Mouse (Mus musculus): ENCODE data around the gene Pak1. TPM values are rescaled to one million over a fixed set of nuclear protein-coding genes. Genes with fewer than 3 reads are reported as not detected.

Pak1 gene
- polyA plus RNA-seq, 1 experiment from 2014 or later = 36.2 TPM

DNA sequence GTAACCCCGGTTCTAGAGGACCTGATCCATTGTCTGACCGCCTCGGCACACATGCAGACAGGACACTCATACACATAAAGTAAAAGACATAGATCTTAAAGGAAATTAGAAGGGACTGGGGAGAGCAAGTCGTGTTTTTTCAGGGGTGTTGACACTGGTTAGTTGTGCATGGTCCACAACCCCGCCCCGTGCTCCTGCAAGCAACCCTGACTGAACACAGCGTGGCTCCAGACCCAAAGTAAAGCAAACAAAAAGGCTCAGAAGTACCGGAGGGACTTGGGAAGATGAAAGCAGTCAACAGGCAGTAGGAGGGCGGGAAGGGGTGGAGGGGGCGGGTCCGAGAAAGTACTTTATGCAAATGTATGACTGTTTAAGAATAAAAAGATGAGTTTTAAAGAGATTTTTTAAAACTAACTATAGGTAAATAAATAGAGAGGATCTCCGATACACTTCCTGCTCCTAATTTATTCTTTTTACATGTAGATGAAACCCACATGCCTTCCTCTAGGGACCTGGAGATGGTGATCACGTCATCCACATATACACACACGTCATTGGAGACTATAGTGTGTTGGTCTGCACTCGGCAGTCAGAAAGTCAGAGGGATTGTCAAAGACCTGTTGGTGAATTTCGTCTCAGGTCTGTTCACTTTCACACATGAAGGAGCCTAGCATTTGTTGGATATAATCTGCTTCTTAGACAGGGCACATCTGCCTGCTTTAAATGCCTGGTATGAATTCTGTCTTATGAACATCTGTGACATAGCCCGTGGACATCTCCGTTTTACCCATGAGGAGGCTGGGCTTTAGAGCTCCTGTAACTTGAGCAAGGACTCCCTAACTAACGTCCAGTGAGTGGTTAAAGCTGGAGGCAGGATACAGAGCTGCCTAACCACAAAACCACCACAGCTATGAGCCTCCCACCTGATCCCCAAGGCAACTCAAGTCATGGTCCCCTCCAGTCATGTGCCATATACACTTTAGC lies 38.8 kb upstream of the Pak1 start:
- Histone ChIP-seq H3K4me2 (replicated peaks; ENCODE audit: low read depth, low read length) (peak overlapping the region; percentile 11), H3K9ac (replicated peaks; ENCODE audit: low read depth, low read length) (no peak overlapping the region), H3K9me3 (ENCODE audit: control insufficient read depth, low read depth, low read length) (no peaks in the 10 kb centered on the region), H3K27me3 (ENCODE audit: control insufficient read depth, insufficient read depth, low read length) (no peaks in the 10 kb centered on the region), H3K4me1 (ENCODE audit: control insufficient read depth, insufficient read depth, low read length) (no peaks in the 10 kb centered on the region), H3K27ac (ENCODE audit: low read length) (no peak overlapping the region; the same call in 1 of the 2 replicates), H3K36me3 (ENCODE audit: control insufficient read depth, insufficient read depth, low read length) (no peaks in the 10 kb centered on the region), H3K4me3 (ENCODE audit: low read depth, low read length) (no peak overlapping the region)
- peak; percentile 38 for ATAC-seq (ENCODE audit: insufficient number of reproducible peaks, insufficient read depth, low FRiP score, low read depth)
- 37% methylated on average over 19 of the region's 19 CpGs for WGBS

DNA sequence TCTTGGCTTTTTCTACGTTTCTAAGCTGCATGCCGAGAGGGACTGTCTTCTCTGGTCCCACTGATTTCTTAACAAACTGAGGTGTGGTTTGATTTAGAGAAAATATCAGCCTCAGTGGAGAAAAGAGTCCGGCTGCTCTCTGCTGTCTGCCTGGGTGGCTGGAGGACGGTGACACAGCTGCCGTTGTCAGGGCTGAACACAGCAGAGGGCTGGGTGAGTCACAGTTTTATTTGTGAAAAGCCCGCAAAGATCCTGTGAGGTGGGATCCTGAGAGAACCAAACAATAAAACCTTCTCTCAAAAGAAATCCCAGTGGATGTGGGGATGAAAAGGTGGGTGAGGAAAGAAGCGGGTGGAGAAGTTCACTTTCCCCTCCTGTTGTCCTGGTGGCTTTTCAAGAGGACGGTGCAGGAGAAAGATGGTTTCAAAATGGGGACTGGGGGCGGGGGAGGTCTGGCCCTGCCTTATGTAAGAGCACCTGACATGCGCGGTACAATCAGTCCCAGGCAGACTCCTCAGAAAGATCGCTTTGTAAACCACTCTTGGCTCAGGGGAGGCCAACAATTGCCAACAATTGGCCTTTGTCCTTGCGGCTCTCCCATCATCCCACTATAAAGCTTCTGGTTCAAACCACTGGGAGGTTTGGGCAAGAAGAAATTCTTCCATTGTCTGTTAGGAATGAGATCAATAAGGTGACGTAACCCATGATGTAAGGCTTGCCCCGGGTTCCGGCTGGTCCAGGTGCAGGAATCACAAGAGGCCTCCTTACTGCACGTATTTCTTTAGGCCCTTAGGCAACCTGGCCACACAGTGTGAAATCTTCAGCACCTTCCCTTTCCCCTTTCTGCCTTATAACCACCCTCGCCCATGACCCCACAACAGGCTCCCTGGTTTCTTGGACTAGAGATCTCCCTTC lies 31.1 kb upstream of the Pak1 start:
- H3K4me2 ChIP-seq (replicated peaks; ENCODE audit: low read depth, low read length) = 0 out of 2 replicates have a peak overlapping the region, but pooled peaks have one; percentile 14
- no peaks in the 10 kb centered on the region for H3K4me1 ChIP-seq (ENCODE audit: control insufficient read depth, insufficient read depth, low read length)
- no peak overlapping the region for H3K27ac ChIP-seq (ENCODE audit: low read length)
- no peak overlapping the region for H3K4me3 ChIP-seq (ENCODE audit: low read depth, low read length)
- H3K9me3 ChIP-seq (ENCODE audit: control insufficient read depth, low read depth, low read length) = no peaks in the 10 kb centered on the region
- 58% methylated on average over 18 of the region's 18 CpGs for WGBS
- 0 out of 2 replicates have a peak, but pooled peaks have one; percentile 23 for ATAC-seq (ENCODE audit: insufficient number of reproducible peaks, insufficient read depth, low FRiP score, low read depth)
- no peaks in the 10 kb centered on the region for H3K36me3 ChIP-seq (ENCODE audit: control insufficient read depth, insufficient read depth, low read length)
- H3K27me3 ChIP-seq (ENCODE audit: control insufficient read depth, insufficient read depth, low read length) = no peaks in the 10 kb centered on the region
- no peak overlapping the region for H3K9ac ChIP-seq (replicated peaks; ENCODE audit: low read depth, low read length)

DNA sequence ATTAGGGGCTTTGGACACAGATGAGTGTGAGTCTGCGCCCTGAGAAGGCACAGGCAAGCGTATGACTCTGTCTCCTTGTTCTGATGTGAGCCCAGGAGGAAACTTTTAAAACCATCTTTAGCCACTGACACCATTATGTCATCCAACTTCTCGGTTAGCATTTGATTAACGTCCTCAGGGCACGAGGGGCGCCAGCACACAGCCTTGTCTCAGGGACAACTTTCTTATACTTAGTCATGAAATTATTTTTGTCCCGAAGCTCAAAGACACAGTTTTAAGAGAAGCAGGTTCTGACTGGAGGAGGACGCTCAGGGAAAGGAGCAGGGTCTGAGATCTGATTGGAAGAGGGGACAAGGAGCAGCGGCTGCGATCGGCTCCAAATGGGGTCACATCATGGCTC lies 23.8 kb upstream of the Pak1 start:
- H3K9me3 ChIP-seq (ENCODE audit: control insufficient read depth, low read depth, low read length) = no peaks in the 10 kb centered on the region
- no peak overlapping the region for H3K4me2 ChIP-seq (replicated peaks; ENCODE audit: low read depth, low read length)
- H3K4me3 ChIP-seq (ENCODE audit: low read depth, low read length) = no peak overlapping the region
- H3K27ac ChIP-seq (ENCODE audit: low read length) = no peak overlapping the region
- H3K27me3 ChIP-seq (ENCODE audit: control insufficient read depth, insufficient read depth, low read length) = no peaks in the 10 kb centered on the region
- no peaks in the 10 kb centered on the region for H3K4me1 ChIP-seq (ENCODE audit: control insufficient read depth, insufficient read depth, low read length)
- ATAC-seq (ENCODE audit: insufficient number of reproducible peaks, insufficient read depth, low FRiP score, low read depth) = no peak
- H3K9ac ChIP-seq (replicated peaks; ENCODE audit: low read depth, low read length) = no peak overlapping the region
- WGBS = 77% methylated on average over 11 of the region's 11 CpGs
- H3K36me3 ChIP-seq (ENCODE audit: control insufficient read depth, insufficient read depth, low read length) = no peaks in the 10 kb centered on the region

DNA sequence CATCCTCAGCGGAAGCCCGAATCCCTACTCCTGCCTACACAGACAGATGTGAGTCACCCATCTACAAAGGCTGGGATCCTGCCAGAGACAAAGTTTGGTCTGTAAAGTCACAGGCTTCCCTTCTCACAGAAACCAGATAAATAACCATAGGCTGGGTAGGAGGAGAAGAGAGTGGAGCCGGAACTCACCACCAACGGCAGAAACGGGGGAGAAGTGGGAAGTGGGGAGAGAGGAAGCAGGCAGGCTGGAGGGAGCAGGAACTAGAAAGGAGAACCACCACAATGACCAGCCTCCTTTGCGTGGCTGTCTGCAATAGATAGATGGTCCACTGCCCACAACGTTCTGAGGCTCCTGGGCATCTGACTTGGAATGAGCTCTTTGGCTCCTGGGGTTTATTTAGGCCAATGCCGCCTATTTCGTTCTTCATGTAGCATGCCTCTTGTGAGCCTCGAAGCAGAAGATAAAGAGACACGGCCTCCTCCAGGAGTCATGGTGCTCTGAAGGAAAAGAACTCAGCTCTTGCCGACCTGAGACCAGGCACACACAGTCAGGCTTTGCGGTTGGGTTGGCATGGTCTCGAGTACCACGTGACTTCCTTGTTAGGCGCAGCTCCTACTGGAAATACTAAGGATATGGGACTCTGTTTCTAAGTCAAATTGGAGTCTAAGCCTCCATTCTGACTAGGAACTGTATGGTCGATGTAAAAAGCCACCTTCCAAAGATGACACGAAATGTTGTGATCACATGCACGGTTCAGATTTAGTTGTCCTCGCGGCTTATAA lies 23.0 kb upstream of the Pak1 start:
- Histone ChIP-seq H3K27me3 (ENCODE audit: control insufficient read depth, insufficient read depth, low read length) (no peaks in the 10 kb centered on the region), H3K4me1 (ENCODE audit: control insufficient read depth, insufficient read depth, low read length) (no peaks in the 10 kb centered on the region), H3K9me3 (ENCODE audit: control insufficient read depth, low read depth, low read length) (no peaks in the 10 kb centered on the region), H3K36me3 (ENCODE audit: control insufficient read depth, insufficient read depth, low read length) (no peaks in the 10 kb centered on the region), H3K4me3 (ENCODE audit: low read depth, low read length) (no peak overlapping the region), H3K4me2 (replicated peaks; ENCODE audit: low read depth, low read length) (no peak overlapping the region), H3K9ac (replicated peaks; ENCODE audit: low read depth, low read length) (no peak overlapping the region), H3K27ac (ENCODE audit: low read length) (no peak overlapping the region)
- WGBS = 88% methylated on average over 21 of the region's 21 CpGs
- no peak for ATAC-seq (ENCODE audit: insufficient number of reproducible peaks, insufficient read depth, low FRiP score, low read depth)

DNA sequence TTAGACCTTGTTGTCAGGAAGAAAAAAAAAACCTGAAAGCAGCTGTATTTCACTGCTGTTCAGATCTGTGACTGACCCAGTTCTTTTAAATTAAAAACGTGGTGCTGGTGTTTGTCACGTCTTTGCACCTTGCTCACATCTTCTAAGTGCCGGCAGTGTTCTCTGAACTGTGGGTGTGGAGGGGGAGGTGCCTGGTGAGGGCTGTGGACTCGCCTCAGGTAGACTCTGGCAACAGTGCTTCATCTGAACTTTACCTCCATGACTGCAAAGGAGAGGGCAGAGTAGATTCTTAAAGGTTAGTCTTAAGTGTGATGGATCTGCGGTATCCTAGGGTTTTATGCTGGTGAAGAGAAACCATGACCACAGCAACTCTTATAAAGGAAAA lies 22.4 kb upstream of the Pak1 start:
- no peak overlapping the region for H3K4me3 ChIP-seq (ENCODE audit: low read depth, low read length)
- H3K36me3 ChIP-seq (ENCODE audit: control insufficient read depth, insufficient read depth, low read length) = no peaks in the 10 kb centered on the region
- no peaks in the 10 kb centered on the region for H3K9me3 ChIP-seq (ENCODE audit: control insufficient read depth, low read depth, low read length)
- no peak overlapping the region for H3K9ac ChIP-seq (replicated peaks; ENCODE audit: low read depth, low read length)
- 76% methylated on average over 5 of the region's 5 CpGs for WGBS
- no peak overlapping the region for H3K27ac ChIP-seq (ENCODE audit: low read length)
- no peaks in the 10 kb centered on the region for H3K4me1 ChIP-seq (ENCODE audit: control insufficient read depth, insufficient read depth, low read length)
- no peaks in the 10 kb centered on the region for H3K27me3 ChIP-seq (ENCODE audit: control insufficient read depth, insufficient read depth, low read length)
- no peak for ATAC-seq (ENCODE audit: insufficient number of reproducible peaks, insufficient read depth, low FRiP score, low read depth)
- no peak overlapping the region for H3K4me2 ChIP-seq (replicated peaks; ENCODE audit: low read depth, low read length)

DNA sequence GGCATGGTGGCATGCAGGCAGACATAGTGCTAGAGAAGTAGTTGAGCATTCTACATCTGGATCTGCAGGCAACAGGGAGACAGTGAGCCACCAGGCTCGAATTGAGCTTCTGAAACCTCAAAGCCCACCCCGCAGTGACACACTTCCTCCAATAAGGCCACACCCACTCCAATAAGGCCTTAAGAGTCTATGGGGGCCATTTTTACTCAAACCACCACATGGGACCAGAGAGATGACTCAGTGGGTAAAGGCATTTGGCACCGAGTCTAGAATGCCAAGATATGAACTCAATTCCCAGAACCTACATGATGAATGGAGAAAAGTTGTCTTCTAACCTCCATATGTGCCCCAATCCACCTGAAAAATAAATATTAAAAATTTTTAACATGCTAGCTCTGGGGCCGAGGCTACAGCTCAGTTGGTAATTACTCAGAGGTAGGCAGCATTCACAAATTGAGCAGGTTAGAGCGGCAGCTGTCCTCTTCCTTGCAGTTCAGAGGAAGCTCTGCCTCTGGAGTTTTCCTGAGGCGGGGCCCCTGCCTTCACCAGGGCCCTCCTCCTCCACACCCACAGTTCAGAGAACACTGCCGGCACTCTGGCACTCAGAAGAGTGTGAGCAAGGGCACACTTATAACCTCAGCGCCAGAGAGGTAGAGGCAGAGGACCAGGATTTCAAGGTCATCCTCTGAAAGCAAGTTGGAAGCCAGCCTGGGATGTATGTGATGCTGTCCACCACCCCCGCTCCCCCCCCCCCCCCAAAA lies 21.8 kb upstream of the Pak1 start:
- Histone ChIP-seq H3K9me3 (ENCODE audit: control insufficient read depth, low read depth, low read length) (no peaks in the 10 kb centered on the region), H3K4me3 (ENCODE audit: low read depth, low read length) (no peak overlapping the region), H3K9ac (replicated peaks; ENCODE audit: low read depth, low read length) (no peak overlapping the region), H3K27ac (ENCODE audit: low read length) (no peak overlapping the region), H3K27me3 (ENCODE audit: control insufficient read depth, insufficient read depth, low read length) (no peaks in the 10 kb centered on the region), H3K4me2 (replicated peaks; ENCODE audit: low read depth, low read length) (no peak overlapping the region), H3K4me1 (ENCODE audit: control insufficient read depth, insufficient read depth, low read length) (no peaks in the 10 kb centered on the region), H3K36me3 (ENCODE audit: control insufficient read depth, insufficient read depth, low read length) (no peaks in the 10 kb centered on the region)
- 70% methylated on average over 9 of the region's 9 CpGs for WGBS
- no peak for ATAC-seq (ENCODE audit: insufficient number of reproducible peaks, insufficient read depth, low FRiP score, low read depth)

DNA sequence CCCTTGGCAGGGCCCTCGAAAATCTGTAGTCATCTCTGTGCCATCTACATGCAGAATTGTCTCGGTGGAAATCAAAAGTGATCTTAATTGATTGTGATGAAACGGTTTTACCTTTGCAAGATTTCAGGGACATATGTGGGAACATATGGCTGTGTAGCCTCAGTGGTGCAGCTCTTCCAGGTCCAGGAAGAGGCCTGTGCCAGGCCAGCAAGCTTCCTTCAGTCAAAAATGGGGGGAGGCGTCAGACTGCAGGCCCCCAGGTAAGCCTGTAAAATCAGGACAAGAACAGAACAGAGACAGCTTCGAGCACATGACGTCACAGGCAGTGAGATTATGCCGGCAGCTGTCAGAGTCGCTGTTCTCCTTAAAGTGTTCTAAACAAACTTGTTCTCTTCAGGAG lies 20.5 kb upstream of the Pak1 start:
- H3K9ac ChIP-seq (replicated peaks; ENCODE audit: low read depth, low read length) = no peak overlapping the region
- ATAC-seq (ENCODE audit: insufficient number of reproducible peaks, insufficient read depth, low FRiP score, low read depth) = no peak
- 69% methylated on average over 8 of the region's 8 CpGs for WGBS
- H3K27me3 ChIP-seq (ENCODE audit: control insufficient read depth, insufficient read depth, low read length) = no peaks in the 10 kb centered on the region
- no peaks in the 10 kb centered on the region for H3K4me1 ChIP-seq (ENCODE audit: control insufficient read depth, insufficient read depth, low read length)
- no peak overlapping the region for H3K27ac ChIP-seq (ENCODE audit: low read length)
- no peaks in the 10 kb centered on the region for H3K9me3 ChIP-seq (ENCODE audit: control insufficient read depth, low read depth, low read length)
- H3K4me3 ChIP-seq (ENCODE audit: low read depth, low read length) = no peak overlapping the region
- no peak overlapping the region for H3K4me2 ChIP-seq (replicated peaks; ENCODE audit: low read depth, low read length)
- H3K36me3 ChIP-seq (ENCODE audit: control insufficient read depth, insufficient read depth, low read length) = no peaks in the 10 kb centered on the region
